Mouse (Mus musculus): ENCODE results near the gene Gng8.

DNA sequence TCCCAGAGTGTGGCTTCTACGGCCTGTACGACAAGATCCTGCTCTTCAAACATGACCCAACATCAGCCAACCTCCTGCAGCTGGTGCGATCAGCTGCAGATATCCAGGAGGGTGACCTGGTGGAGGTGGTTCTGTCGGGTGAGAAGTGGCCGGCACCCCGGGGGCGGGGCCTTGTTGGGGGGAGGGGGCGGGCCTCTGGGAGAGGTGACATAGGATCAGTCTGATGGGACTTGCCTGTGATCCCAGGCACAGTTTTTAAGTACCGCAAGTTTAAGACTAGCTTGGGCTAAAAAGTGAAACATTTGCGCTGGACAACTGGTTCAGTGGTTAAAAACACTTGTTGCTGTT, 45.8 kb upstream of the Gng8 start:
- TF ChIP-seq EP300 (IDR thresholded peaks at IDR 0.05; ENCODE audit: low read depth in 1 of 2, low read length in 2 of 2) (no peak), MAFK (IDR thresholded peaks at IDR 0.05; ENCODE audit: borderline replicate concordance, low read depth, low read length) (no peak), POLR2A (IDR thresholded peaks at IDR 0.05; ENCODE audit: control insufficient read depth in 1 of 2, insufficient read depth in 1 of 2, low read depth in 1 of 2, low read length in 2 of 2, poor library complexity in 1 of 2) (no peak), BHLHE40 (IDR thresholded peaks at IDR 0.05; ENCODE audit: borderline replicate concordance, low read depth, low read length) (no peak), POLR2AphosphoS2 (IDR thresholded peaks at IDR 0.05; ENCODE audit: low read length) (no peak), ELF1 (IDR thresholded peaks at IDR 0.05; ENCODE audit: low read depth, low read length) (no peak), MAX (IDR thresholded peaks at IDR 0.05; ENCODE audit: low read length) (no peak), ZNF384 (IDR thresholded peaks at IDR 0.05; ENCODE audit: low read depth, low read length) (no peak), TAL1 (IDR thresholded peaks at IDR 0.05; ENCODE audit: low read length) (no peak), USF1 (IDR thresholded peaks at IDR 0.05; ENCODE audit: low read depth, low read length) (no peak), CTCF (IDR thresholded peaks at IDR 0.05 in 2 of 3, conservative IDR thresholded peaks at IDR 0.05 in 1 of 3; ENCODE audit: control insufficient read depth in 1 of 3, insufficient read depth in 1 of 3, low read depth in 2 of 3, low read length in 3 of 3, poor library complexity in 1 of 3, severe bottlenecking in 1 of 3) (no peak), MAZ (IDR thresholded peaks at IDR 0.05; ENCODE audit: low read depth, low read length) (no peak), ZC3H11A (IDR thresholded peaks at IDR 0.05; ENCODE audit: low read depth, low read length) (no peak), SIN3A (IDR thresholded peaks at IDR 0.05; ENCODE audit: low read length) (no peak)

Data from MEL (cell line).